Mouse (Mus musculus): ENCODE measurements around the gene Ptprcap. TPM values are rescaled to one million over a fixed set of nuclear protein-coding genes. Genes with fewer than 3 reads are reported as not detected.
"Not testable (repeated sequence)": the region's sequence is repeated elsewhere in the genome, so short reads cannot be mapped to it uniquely, and the experiment has no call there.

Gene Ptprcap
- total RNA-seq, 2 experiments from 2014 or later = 38.8 to 73.4 TPM

- no peak for ATAC-seq (replicated peaks; ENCODE audit: low FRiP score, poor library complexity, severe bottlenecking)
Measured at GRCm38 (mm10) chr19:4124432-4124831, 29.0 kb upstream of the Ptprcap start.

- not testable (repeated sequence) for ATAC-seq (replicated peaks; ENCODE audit: low FRiP score, poor library complexity, severe bottlenecking)
Measured at GRCm38 (mm10) chr19:4125268-4125667, 28.1 kb upstream of the Ptprcap start.

DNA sequence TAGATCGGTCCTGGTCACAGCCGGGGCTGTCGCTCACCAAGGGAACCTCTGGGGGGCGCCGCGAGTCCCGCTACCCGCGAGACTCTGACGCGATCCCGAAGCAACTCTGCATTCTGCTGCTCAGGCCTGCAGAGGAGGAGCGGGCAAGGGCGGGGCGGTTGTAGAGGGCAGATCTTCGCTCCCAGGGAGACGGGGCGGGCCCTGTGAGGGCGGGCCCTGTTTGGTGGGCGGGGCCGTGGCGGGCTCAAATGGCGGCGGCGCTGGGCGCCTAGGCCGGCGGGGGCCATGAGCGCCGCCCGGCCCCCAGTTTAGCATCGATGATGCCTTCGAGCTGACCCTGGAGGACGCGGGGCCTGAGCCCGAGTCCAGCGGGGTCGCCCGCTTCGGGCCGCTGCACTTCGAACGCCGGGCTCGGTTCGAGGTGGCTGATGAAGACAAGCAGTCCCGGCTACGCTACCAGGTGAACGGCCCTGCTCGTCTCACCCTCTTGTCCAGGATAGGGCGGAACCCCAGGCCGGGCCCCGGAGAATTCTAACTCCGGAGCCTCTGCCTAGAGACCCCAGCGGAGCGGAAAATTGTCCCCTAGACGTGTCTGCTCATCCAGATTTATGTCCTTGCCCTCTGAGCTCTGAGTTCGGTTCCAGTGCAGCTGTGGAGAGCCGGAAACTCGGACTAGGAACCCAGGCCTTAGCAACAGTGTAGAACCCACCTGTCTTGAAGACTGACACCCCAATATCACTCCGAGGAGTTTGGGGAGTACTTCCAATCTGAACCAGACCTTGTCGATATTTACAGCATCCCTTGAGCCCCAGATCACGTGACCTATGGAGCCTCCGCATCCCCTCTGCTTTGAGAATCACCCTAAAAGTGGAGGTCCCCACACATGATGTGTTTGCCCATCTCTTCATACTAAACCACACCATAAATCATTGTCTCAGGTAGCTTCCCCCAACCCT, 27.4 kb upstream of the Ptprcap start, which contains the start of gene Aip:
Gene Aip (minus strand): TSS at position 118 of the 956 bp plus-strand sequence.
- peak; percentile 75 for ATAC-seq (replicated peaks; ENCODE audit: low FRiP score, poor library complexity, severe bottlenecking)

DNA sequence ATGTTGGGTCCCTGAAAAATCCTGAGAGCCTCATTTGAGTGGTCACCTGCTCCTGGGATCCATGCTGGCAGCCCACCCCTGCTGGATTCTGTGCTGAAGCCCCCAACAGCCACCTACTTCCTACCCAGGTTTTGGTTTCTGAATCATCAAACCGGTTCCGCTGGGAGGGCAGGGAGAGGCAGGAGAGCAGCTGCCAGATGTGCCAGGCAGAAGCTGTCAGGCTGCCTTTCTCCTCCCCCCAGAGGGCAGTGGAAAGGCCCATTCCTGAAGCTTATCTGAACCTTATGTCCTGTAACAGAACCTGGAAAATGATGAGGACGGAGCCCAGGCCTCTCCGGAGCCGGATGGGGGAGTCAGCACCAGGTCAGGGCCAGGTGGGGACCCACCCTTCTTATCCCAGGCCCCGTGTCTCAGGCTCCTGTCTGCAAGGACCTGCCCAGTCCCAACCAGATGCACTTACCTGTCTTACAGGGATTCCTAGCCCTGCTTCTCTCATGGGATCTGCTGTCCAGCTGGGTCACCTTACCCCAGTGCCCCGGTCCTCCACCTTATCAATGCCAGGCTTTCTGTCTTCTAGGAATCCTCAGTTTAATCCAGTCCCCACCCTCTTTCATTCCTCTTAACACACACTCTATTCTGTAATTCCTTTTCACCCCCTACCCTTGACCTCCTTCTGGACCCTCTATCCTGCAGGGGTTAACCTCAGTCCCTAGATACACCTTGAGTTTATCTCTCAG, 26.5 kb upstream of the Ptprcap start:
- peak; percentile 23; the same call in 1 of the 2 replicates for ATAC-seq (replicated peaks; ENCODE audit: low FRiP score, poor library complexity, severe bottlenecking)

- ATAC-seq (replicated peaks; ENCODE audit: low FRiP score, poor library complexity, severe bottlenecking) = no peak
Measured at GRCm38 (mm10) chr19:4129462-4129861, 23.9 kb upstream of the Ptprcap start.

DNA sequence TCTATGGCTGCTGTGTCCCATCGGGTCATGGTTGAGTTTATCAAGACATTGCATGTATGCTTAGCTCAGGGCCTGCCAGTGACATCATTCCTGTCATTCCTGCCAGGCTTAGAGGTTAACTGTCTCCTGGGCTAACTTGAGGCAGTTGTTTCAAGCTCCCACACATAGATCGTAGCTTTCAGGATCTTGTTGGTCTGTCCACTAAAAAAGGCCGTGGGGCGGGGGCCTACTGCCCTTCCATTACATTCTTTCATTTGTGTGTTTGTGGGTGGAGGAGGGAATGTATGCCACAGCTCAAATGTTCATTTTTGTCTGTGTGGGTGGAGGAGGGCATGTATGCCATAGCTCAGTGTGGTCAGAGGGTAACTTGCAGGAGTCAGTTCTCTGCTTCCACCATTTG, 23.3 kb upstream of the Ptprcap start:
- no peak for ATAC-seq (replicated peaks; ENCODE audit: low FRiP score, poor library complexity, severe bottlenecking)

DNA sequence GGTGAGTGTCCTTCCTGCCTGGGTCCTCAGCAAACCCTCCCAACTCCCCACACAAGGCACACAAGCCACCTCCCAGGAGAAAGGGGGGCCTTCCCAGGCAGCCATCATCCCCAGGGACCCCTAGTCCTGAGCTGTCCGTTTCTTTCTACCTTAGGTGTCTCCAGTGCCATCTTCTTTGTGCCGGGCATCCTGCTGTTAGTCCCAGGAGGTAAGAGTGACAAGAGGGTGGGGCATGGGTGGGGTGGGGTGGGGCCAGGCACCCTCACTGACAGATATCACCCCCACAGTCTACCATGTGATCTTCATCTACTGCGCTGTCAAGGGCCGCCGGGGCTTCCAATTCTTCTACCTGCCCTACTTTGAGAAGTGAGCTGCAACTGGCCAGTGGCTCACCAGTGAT, 22.3 kb upstream of the Ptprcap start:
- ATAC-seq (replicated peaks; ENCODE audit: low FRiP score, poor library complexity, severe bottlenecking) = peak; percentile 66

- peak; percentile 52 for ATAC-seq (replicated peaks; ENCODE audit: low FRiP score, poor library complexity, severe bottlenecking)
Measured at GRCm38 (mm10) chr19:4131768-4132167, 21.6 kb upstream of the Ptprcap start.

GRCm38 (mm10) chr19:4134354-4134753, 19.1 kb upstream of the Ptprcap start:
- ATAC-seq (replicated peaks; ENCODE audit: low FRiP score, poor library complexity, severe bottlenecking) = no peak

DNA sequence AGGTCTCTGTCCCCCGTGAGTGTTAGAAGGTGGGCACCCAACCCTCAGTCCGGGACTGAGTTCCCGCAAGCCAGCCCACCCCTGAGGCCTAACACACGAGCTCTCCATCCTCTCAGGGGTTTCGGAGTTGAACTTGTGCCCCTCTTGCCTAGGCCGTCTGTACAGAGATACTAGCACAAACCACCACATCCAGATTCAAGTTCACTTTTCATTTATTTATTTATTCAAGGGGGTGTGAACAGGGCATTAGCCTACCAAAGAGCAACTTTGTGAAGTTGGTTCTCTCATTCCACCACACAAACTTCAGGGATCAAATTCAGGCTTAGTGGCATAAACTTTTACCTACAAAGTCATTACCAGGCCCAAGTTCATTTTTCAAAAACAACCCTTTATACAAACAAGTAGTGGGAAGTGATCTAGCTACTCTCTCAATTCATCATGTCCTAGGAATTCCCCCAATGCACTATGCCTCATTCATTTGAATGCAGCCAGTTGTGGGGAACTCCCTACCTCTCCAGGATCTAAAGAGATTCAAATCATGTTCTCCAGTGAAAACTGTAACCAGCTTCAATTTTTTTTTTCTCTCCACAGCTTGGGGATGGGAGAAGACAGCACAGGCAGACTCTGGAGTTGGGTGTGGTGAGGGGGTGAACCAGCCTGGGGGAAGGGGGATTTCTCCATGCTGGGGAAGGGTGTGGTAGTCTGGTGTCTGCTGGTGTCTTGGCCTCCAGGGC, 18.0 kb upstream of the Ptprcap start:
- not testable (repeated sequence) for ATAC-seq (replicated peaks; ENCODE audit: low FRiP score, poor library complexity, severe bottlenecking)

DNA sequence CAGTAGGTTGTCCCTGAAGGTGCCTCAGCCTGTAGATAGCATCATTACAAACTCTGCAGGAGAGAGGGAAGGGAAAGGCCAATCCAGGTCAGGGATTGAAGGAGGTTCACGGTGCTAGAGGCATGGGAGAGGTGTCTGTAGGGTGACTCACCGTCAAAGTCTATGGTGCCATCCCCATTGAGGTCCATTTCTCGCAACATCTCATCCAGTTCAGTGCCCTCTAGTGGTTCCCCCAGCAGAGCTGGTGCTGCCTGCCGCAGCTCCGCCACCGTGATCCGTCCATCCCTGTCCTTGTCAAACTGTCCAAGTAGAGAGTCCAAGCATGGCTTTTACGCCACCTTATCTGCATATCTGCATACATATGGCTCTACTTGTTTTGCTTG, 17.4 kb upstream of the Ptprcap start:
- peak; percentile 77 for ATAC-seq (replicated peaks; ENCODE audit: low FRiP score, poor library complexity, severe bottlenecking)

- peak; percentile 75 for ATAC-seq (replicated peaks; ENCODE audit: low FRiP score, poor library complexity, severe bottlenecking)
Measured at GRCm38 (mm10) chr19:4136463-4136862, 16.9 kb upstream of the Ptprcap start.

DNA sequence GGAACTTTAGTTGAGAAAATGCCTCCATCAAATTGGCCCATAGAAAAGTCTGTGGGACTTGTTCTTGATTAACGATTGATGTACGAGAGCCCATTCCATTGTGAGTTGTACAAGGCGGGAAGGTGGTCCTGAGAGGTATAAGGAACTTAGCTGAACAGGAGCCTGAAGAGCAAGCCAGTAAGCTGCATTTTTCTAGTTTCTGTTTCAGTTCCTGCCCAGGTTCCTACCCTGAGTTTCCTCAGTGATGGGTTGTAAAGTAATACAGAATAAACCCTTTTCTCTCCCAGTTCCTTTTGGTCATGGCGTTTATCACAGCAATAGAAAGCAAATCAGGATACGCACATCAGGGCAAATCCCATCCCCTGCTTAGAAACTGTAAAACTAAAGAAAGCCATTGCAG, 15.5 kb upstream of the Ptprcap start:
- no peak for ATAC-seq (replicated peaks; ENCODE audit: low FRiP score, poor library complexity, severe bottlenecking)

GRCm38 (mm10) chr19:4139446-4139845, 14.0 kb upstream of the Ptprcap start, which contains the start of gene Gpr152:
Gene Gpr152, plus strand, starts transcription at chr19:4139787.
- ATAC-seq (replicated peaks; ENCODE audit: low FRiP score, poor library complexity, severe bottlenecking) = no peak

GRCm38 (mm10) chr19:4140147-4140546, 13.3 kb upstream of the Ptprcap start:
- ATAC-seq (replicated peaks; ENCODE audit: low FRiP score, poor library complexity, severe bottlenecking) = no peak

GRCm38 (mm10) chr19:4142416-4143173, 10.8 kb upstream of the Ptprcap start:
- no peak for ATAC-seq (replicated peaks; ENCODE audit: low FRiP score, poor library complexity, severe bottlenecking)

DNA sequence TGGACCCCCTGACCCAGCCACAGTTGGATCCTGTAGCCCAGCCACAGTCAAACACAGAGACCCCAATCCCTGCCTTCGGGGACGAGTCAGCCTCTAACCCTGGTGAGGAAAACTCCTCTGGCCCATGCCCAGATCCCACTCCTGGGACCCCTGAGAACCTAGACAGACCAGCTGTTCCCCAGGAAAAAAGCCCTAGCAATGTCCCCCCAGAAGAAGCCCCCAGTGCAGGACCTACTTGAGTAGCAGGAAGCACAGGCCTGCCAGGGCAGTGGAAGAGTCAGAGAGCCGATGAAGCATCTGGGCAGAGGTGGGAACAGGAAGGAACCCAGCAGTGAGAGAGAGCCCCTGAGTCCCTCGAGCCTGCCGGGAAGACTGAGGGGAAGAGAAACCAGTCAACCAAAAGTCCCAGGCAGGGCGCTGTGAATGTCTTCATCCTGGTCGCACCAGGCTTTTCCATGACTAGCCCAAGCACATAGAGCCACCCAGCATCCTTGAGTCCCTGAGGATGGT, 9.6 kb upstream of the Ptprcap start, which contains the start of gene Cabp4:
Gene Cabp4 (minus strand): TSS at position 275 of the 510 bp plus-strand sequence.
- no peak for ATAC-seq (replicated peaks; ENCODE audit: low FRiP score, poor library complexity, severe bottlenecking)

DNA sequence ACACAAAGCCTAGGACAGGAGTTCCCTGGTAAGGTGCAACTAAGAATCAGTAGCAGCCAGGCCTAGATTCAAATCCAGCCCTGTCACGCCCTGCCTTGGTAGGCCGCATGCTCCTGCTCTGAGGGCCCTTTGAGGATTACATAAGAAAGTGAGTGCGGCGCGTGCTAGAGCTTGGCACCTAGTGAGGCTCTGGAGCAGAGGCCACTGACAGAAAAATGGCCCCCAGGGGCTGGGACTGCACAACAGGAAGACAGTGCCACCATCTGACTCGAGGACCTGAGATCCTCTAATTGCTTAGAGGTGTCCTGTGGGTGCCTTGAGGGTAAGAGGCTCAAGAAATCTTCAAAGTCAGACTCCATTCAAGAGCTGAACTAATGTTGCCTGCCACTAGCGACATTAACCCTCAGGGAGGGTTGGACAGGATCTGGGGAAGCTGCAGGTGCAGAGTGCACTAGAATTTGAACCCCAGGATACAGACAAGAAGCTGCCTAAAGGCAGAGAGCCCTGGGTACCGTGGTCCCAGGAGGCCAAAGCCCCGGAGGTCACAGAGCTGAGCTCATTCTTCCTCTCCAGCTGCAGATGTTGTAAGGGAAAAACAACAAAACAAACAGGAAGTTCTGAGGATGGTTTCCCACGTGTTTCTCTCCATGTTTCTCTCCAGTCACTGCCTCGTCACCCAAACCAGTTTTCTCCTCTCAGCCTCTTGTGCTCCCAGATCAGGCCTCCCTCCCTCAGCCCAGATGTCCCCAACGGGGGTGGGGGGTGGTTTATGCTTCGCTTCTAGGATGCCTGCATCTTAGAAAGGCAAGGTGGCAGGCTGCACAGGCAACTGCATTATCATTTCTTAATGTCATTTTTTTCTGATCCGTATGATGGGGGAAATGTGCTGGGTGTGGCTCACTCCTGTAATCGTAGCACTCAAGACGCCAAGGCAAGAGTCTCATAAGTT, 8.6 kb upstream of the Ptprcap start:
- ATAC-seq (replicated peaks; ENCODE audit: low FRiP score, poor library complexity, severe bottlenecking) = no peak

Data from erythroid progenitor cell, adult 5-6 weeks (primary cell).